Mouse (Mus musculus): Measurements from ENCODE around the gene Fadd.

The Fadd gene

DNA sequence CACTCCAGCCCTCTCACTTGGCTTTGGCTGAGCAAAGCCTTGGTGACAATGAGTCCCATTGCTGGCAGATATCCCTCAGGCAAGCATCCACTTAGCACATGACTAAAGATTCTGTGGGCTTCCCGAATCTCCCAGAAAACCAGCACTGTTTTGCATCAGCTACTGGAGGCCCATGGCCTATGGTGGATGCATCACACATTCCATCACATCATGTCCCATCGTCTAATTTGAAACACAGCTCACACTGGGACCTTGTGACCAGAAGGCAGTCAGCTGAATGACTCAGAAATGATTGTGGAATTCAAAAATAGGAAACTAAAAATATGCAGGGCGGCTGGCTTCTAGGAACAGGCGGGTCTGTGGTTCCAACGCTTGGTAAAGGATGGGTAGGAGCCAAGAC, 4.4 kb downstream of the Fadd start:
- DNase-seq (ENCODE audit: low read depth, low spot score) = peak; percentile 75

DNA sequence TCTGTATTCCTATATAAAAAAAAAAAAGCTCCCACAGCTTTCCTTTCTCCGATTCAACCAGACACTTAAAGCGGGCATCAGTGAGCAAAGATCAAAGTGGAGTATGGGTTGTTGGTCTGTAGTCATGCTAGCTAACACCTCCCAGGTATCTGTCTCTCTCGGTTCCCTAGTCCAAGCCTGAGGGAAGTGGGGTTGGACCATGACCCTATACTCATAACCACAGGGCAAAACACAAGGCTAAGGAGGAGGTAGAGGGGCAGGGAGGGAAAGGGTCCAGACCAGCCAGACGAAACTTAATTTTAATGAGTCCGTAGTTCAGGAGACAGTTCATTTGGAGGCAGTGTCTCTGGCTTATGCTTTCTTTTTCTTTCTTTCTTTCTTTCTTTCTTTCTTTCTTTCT, 10.0 kb downstream of the Fadd start:
- DNase-seq (ENCODE audit: low read depth, low spot score) = no peak

DNA sequence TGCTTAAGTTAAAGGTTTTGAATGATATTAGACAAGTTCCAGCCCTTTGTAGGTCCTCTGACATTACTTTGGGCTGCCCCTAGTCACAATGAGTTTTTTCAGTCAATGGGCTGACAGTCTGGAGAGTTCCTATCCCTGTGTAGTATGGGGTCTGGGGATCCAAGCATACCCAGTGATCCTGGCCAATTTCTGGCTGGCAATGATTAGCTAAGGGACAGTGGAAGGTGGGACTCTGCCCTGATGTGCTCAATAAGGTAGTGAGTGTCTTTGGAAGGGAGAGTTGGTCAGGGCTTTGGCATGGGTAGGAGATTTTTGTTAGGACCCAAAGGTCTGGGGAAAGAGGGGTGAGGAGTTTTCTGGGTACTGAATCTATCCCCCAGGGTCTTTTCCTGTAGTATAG, 10.7 kb downstream of the Fadd start:
- no peak for DNase-seq (ENCODE audit: low read depth, low spot score)

DNA sequence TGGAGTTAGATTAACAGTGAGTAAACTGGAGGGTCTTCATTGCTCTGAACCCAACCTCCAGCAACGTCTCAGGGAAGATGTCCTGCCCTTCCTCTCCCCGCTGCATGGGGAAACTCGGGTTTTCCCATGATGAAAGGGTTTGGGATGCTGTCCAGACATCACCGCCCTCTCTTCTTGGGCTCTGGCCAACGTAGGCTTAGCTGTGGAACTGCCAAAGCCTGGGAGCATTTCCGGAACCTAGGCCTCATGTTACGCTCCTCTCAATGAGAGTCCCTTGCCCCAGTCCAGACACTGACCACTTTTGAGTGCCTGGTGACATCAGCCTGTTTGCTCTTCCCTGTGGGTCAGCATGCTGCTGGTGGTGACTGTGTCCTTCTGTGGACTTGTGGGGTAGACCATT, 12.8 kb downstream of the Fadd start:
- DNase-seq (ENCODE audit: low read depth, low spot score) = peak; percentile 44

DNA sequence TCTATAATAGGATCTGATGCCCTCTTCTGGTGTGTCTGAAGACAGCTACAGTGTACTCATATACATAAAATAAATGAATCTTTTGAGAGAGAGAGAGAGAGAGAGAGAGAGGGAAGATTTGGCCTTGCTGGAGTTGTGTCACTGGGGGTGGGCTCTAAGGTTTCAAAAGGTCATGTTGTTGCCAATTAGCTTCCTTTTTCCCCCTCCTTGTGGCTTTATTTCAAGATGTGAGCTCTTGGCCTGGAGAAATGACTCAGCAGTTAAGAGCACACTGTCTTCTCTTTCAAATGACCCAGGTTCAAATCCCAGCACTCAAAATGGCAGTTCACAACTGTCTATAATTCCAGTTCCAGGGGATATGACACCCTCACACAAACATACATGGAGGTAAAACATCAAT, 14.2 kb downstream of the Fadd start:
- DNase-seq (ENCODE audit: low read depth, low spot score) = no peak

DNA sequence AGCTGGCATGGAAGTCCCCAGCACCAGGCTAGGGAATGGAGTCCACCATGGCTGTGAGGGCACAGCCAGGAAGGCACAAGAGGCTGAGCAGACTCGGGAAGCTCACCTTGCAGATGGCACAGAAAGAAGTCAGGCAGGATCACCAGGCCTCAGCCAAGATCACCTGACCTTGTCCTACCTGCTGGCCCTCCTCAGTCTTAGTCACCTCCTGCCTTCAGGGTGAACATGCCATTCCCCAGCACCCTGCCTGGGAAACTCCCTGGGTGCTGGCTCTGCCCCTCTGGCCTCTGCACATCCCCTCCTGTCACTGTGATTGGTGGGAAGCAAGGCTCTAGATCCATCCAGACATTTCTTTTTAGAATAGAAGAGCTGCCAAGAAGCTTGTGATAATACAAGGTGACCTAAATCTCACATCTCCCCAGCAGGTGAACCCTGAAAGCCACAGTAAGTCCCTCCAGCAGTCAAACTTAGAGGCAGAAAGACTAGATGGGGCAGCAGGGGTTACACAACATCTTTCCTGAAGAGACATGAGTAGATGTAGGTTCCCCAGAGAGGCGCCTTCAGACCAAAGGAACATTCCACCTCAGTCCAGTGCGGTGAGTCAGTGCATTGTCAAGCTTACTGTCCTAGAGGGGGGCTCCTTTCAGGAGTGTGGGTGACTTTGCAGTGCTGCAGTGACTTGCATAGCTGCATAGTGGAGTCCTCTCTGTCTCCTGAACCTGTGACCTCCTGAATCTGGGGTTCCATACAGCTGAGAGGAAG, 15.2 kb downstream of the Fadd start:
- DNase-seq (ENCODE audit: low read depth, low spot score) = no peak

DNA sequence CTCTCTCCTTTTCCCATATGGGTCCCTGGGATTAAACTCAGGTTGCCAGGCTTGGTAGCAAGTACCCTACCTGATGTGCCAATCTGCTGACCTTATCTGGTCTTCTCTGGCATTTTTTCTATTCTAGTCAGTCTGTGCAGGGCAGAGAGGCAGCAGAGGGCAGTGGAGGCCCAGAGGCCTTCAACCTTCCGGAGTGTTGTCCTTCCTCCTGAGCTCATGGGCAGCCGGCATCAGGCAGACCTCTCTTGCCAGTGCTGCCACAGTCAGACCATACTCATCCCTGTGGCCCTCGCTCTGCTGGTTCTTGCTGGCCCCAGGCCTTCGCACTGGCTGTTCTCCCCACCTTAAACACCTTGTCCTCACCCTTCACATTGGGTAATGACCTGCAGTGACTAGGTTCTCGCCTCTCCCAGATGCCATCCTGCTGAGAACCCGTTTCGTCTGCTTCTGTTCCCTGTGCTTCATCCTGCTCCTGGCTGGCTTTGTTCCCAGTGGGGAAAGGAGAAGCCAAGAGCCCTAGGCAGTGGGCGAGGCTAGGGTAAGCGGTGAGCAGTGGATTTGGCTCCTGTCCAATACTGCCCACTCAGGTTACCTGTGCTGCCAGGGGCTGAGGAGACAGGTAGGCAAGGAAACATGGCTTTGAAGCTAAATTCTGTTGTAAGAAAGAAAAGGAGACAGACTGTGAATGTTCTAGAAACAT, 18.7 kb downstream of the Fadd start:
- peak; percentile 32 for DNase-seq (ENCODE audit: low read depth, low spot score)

DNA sequence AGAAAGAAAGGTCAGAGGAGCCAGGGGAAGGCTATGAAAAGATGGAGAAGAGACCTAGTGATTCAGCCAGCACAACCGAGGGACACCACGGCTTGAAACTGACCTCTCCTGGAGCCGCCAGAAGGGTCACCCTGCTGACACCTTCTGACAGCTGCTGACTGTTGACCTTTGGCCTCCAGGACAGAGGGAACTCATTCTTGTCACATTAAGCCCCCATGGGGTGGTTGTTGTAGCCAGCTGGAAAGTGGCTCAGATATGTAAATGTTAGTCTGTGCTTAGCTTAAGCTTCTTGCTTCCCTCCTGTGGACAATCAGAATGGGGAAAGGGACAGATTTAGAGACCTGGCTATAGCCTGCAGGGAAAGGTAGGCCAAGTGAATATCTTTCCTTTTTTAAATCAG, 20.2 kb downstream of the Fadd start:
- no peak for DNase-seq (ENCODE audit: low read depth, low spot score)

DNA sequence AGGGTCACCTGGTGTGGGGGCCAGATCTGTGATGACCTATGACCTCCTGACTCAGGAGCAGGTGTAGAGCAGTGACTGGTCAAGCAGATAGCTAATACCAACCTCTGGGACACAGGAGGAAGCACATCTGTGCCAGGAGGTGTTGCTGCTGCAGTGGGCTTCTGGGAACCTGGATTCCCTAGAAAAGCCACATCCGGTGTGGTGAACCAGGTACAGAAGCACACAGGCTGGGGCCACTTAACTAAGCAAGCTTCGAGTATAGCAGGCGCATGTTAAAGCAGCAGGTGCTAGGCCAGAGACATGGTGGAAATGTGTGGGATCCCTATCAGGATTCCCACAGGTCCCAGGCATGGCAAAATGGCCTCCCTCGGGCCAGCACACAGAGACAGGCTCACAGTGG, 21.7 kb downstream of the Fadd start:
- DNase-seq (ENCODE audit: low read depth, low spot score) = no peak

DNA sequence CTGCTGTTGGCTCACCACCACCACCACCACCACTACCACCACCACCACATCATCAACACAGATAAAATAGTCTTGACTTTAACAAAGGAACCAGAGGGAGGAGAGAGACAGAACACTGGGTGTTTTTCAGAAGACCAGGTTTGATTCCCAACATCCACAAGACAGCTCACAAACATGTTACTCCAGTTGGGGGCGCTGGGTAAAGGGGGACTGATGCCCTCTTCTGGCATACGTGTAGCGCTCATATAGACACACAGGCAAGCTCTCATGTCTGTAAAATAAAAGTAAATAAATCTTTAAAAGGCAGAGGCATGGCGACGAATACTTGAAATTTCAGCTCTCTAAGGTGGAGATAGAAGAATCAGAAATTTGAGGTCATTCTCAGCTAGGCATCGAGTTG, 23.7 kb downstream of the Fadd start:
- DNase-seq (ENCODE audit: low read depth, low spot score) = no peak

DNA sequence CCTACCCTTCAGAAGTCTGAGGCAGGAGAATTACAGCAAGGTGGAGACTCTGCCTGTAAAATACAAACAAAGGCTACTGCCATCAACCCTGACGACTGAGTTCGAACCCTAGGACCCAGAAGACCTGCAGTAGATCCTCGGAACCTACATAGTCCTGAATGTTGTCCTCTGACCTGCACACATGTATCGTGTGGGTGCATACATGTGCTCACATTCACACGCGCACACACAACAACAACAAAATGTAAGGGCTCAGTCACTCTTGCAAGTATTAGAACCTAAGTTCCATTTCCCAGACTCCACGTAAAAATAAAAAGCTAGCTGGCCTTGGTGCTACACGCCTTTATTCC, 28.2 kb downstream of the Fadd start:
- DNase-seq (ENCODE audit: low read depth, low spot score) = no peak

DNA sequence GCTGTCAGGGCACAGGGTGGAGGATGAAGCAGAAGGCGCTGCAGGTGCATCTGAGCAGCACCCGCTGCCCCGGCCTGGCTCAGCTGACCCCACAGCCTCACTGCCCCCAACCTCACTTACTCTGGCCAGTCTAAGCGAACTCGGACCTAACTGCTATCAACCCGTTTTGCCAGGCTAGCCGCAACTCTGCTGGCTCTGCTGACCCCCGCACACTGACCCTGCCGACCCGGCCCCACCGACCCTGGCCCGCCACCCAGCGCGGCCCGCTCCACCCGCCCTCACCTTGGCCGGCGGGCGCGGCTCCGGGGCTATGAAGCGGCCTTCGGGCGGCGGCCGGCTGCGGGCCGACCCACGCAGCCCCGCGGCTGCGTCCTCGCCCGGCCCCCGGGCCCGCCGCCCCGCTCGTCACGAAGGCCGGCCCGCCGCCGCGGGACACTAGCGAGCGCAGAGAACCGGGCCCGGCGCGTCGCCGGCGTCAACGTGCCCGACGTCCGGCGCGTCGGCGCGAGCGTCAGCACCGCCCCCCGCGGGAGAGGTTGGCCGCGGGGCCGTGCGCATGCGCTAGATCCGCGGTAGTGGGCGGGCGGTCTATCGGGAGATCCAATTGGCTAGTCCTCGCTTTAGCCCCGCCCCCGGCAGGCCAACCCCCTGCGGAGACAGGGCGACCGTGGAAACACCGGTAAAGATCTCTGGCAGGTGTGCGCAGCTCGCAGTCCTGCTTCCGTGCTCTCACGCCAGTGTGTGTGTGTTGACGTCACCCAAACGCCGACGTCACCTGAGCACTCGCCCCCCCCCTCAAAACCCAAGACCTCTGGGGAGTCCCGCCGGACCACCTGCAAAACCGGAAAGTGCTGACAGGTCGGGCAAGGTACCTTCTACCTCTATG, 28.8 kb downstream of the Fadd start, which contains the start of gene Ppfia1:
Gene Ppfia1 (minus strand): TSS at position 493 of the 886 bp plus-strand sequence.
- DNase-seq (ENCODE audit: low read depth, low spot score) = peak; percentile 98

DNA sequence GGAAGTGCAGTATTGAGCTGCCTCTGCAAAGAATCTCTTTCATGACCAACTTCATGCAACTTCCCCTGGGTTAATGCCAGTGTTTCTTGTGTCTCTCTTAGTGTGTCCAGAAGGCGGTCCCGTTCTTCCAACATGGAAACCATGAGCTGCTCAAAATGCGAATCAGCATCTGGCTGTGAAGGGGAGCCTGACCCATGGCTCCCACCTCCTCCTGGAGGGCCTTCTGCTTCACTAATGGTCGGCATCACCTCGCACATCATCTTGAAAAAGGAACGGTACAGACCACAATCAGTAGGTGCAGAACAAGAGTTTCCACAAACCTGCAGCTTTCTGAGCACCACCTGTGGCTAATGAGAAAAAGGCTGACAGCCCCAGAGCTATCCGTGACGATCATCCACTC, 30.0 kb downstream of the Fadd start:
- no peak for DNase-seq (ENCODE audit: low read depth, low spot score)

DNA sequence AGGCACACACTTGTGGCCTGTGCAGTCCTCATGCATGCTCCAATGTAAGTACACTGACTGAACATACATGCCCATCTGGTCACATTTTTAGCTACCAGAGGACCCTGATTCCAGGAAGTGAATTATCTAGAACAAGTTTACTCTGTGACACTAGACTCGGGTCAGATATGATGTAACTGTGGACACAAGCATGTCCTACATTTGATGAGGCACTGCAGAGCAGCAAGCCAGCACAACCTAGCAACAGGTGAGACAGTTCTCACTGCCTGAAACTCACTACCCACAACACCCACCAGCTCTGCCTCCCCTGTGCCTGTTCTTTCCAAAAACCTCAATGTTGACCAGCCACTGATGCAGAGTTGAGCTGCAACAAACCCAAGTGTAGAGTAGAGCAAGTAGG, 31.5 kb downstream of the Fadd start:
- no peak for DNase-seq (ENCODE audit: low read depth, low spot score)

DNA sequence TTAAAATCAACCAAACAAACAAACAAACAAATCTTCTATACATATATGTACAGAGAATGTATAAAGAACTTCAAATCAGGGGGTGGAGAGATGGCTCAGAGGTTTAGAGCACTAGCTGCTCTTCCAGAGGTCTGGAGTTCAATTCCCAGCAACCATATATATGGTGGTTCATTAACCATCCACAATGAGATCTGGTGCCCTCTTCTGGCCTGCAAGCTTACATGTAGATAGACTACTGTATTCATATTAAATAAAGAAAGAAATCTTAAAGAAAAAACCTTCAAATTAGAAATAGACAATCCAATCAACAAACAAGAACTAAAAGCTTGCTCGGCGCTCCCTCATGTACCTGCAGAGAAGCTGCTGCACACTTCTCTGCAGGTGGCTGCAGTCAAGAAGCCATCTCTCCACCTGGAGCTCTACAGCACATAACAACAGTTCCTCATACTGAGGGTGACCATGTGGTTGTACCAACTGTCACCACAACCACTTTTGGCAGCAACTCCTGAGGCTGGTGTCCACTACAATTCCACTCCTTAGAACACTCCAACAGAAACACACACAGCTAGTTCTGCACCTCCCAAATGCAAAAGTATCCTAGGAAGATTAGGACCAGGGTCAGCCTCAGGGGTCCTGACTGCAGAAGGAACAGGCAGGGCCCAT, 32.2 kb downstream of the Fadd start:
- peak; percentile 96 for DNase-seq (ENCODE audit: low read depth, low spot score)

DNA sequence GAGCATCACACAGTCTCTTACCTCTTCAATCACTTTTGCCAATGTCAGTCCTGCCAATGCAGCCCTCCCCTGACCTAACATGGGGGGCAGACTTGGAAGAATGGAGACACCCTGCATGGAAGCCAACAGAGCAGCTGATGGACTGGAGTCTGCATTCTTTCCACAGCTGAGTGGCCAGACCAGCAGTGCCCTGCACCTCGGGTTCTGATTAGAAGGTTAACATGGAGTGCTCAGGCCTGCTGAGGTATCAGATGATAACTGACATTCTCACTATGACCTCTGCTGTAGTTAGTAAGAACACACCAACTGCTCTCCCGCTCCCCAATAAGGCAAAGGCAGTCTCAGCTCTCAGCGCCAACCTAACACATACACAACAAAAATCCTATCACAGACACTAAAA, 37.0 kb downstream of the Fadd start:
- DNase-seq (ENCODE audit: low read depth, low spot score) = no peak

DNA sequence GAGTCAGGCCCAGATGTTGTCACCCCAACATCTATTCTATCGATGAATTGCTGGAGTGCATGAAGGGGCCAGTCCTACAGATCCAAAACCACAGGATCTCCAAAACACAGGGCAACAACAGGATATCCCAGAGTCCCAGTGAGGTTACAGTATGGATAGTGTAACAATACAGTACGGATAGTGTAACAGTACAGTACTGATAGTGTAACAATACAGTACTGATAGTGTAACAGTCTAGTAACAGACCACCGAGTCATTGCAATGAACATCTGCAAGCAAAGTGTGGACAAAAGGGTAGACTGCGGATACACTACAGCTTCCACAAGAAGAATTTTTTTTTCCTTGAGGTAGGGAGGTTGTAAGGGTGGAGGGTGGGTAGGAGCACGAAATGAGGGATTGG, 40.9 kb downstream of the Fadd start:
- no peak for DNase-seq (ENCODE audit: low read depth, low spot score)

DNA sequence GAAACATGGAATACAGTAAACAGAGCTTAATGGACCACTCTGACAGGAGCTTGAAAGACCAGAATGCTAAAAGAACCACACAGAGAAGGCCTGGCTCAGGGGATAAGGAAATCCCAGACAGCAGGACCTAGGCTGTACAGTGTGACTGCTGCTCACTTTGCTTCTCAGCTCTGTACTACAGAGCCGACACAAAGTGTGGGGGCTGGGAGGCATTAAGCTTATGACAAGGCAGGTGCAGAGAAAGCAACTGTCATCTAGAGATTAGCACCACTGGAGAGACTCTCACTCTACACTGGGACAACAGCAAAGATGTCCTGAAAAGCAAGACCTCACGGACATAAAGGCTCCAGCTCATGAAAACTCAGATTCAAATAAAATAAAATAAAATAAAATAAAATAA, 43.1 kb downstream of the Fadd start:
- DNase-seq (ENCODE audit: low read depth, low spot score) = no peak

DNA sequence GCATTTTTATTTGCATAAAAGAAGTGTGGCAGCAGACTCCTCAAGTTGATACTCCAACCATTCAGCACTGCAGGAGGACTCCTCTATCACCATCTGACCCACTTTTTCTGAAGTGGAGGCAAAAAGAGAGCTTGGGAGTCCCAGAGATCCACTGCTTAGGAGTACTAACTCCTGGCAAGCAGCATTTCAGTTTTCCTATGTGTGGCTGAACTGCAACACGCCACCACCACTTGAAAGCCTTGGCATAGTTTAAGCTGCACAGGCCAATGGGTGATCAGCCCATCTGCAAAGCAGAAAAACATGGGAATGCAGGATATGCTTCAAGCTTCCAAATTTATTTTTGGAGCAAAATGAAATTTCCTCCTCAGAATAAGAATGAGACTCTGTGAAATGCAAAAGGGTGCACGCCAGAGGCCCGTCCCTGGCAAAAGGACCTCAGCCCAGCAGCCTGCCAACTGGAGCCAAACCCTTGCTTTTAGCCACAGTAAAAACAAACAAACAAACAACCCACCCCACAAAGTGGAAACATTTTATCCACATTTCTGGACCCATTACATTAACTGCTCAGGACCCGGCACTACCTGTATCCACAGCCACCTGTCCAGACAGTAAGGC, 44.1 kb downstream of the Fadd start:
- DNase-seq (ENCODE audit: low read depth, low spot score) = peak; percentile 72

DNA sequence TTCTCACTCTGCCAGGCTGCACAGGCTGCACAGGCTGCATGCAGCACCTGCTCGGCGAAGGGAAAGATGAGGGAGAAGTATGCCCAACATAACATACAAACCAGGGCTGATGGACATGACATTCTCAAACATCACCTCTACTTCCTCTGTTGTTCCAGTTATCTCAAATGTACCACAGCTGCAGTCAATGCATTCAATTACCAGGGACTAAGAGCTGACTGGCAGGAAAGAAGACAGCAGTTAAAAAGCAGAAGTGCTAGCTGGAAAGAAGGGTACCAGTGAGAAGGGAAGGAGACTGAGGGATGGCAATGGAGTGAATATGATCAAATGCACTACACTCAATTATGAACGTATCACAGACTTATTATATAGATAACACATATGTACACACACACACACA, 45.9 kb downstream of the Fadd start:
- DNase-seq (ENCODE audit: low read depth, low spot score) = no peak

DNA sequence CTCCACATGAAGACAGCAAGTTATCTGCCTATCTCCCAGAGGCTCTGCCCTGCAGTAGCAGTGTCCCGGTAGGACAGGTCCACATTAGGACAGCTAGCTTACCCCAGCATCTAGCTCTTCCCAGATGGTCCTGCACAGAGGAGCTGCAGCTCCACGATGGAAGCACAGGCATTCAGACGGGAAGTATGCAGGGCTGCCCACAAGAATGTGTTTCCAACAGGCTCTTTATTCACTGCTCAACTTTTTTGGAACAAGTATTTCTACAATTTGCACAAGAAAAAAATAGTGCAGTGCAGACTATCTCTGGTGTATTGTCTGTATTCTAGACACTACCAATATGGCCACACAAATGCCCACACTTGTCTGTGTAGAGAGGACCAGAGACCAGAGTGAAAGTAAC, 47.5 kb downstream of the Fadd start:
- DNase-seq (ENCODE audit: low read depth, low spot score) = no peak

All from brain, adult 2 months (tissue).